Mouse (Mus musculus) fat pad, adult 2 months (tissue): Measurements from ENCODE around the gene Tmod4.

Experiments
- DNase-seq: peaks from one replicate; pipeline ENCODE4 v3.0.0-alpha.2; 2011; ENCODE audit warnings: low read depth, low spot score; ENCODE audit errors: extremely low read depth

Tmod4 gene

DNA sequence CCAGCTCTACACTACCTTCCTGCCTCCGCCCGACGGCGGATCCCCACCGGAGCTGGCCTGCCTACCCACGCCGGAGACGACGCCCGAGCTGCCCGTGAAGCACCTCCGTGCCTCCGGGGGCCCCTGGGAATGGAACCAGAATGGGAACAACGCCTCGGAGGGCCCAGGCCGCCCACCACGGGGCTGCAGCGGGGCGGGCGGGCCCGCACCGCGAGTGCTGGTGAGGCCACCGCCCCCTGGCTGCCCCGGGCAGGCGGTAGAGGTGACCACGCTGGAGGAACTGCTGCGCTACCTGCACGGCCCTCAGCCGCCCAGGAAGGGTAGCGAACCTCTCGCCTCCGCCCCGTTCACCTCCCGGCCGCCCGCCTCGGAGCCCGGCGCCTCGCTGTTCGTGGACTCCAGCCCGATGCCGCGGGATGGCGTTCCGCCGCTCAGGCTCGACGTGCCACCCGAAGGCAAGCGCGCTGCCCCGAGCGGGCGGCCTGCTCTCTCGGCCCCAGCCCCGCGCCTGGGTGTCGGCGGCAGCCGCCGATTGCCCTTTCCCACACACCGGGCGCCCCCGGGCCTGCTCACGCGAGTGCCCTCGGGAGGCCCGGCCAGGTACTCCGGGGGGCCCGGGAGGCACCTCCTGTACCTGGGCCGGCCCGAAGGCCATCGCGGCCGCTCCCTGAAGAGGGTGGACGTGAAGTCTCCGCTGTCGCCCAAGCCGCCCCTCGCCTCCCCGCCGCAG lies 48.4 kb downstream of the Tmod4 start:
- no peak for DNase-seq

DNA sequence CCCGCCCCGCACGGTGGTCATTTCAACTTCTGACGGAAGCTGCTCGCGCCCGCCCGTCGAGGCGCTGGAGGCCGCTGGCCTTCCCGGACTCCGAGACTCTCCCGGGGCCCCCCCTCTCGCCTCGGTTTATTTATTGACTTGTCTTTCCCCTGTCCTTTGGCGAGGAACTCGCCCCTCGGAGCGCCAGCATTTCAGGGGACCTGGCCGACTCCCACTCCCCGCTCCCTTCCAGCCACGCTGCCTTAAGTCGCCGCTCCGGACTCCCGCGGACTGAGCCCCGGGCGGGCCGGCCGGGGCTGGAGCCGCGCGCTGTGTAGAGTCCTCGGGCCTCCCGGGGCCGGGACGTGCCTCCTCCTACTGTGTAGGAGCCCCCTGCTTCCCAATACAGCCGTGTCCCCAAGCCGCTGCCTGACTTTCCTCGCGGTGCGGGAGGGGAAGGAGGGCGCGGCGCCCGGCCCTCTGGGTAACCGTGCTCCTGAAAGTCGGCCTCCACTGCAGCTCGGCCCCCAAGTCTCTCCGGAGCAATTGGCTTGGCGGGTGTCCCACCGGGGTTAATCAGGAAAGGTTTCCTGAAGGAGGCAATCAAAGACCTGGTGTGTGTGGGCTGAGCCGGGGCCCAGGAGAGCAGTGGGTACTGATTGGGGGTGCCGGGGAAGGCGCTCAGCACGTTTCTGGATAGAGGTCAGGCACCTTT lies 49.1 kb downstream of the Tmod4 start:
- DNase-seq, result no peak

DNA sequence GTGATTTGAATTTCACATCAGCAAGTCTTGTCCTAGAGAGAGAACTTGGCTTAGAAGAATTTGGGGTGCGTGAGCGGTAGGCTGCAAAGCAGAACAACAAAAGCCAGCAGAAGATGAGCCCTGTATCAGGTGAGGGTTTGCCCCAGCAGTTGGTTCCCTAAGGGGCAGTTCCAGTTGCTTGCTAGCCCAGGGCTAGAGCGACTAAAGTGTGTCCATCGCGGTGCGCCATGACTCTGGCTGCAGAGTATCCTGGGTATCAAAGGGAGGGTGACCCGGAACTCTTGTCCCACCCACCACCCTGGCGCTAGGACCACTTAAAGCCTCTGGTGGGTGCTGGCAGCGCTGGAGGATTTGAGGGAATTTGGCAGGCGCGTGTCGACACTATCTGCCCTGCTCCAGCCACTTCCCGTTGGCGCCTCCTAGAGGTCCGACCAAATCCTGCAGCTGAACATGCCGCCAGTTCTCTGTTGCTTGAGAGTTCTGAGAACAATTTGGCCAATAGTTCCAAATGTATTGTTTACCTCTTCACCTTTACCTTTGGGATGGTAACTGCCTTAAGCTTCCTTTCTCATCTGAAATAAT lies 49.8 kb downstream of the Tmod4 start:
- DNase-seq, result no peak

DNA sequence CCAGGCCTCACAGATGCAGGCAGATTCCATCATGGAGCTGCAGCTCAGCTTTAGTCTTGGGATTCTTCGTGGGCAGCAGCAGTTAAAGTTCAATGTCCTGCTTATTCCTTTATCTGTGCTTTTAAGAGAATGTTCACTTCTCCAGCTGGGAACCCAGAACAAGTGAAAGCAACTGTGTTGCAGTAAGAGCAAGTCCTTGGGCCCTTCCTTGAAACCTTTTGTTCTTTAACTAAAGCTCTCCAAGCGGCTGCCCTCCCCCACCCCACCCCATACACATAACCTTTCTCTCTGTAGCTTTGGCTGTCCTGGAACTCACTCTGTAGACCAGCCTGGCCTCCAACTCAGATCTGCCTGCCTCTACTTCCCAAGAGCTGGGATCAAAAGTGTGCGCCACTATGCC lies 52.2 kb downstream of the Tmod4 start:
- DNase-seq, result no peak

DNA sequence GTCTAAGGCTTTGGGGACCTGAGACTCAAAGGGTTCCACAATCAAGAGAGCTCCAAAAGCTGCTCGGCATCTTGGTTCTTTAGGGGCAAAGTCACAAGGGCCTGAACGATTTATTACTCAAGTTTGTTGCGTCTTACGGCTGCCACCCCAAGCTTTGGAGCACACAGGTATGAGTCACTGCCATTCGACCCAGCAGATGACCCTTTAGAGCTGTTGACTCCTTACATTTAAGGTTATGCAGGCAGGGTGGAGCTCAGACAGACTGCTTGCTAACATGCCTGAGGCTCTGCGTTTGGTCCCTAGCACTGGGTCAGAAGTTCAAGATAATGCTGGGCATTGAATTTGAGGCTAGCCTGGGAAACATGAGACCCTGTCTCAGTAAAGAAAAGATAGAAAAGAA lies 53.3 kb downstream of the Tmod4 start:
- DNase-seq, result no peak
